11 mouse cellular contexts compared by ENCODE assay signal in genomic region chr11:24083076-24083405, GRCm38 (mm10). TPM values are rescaled to one million over a fixed set of nuclear protein-coding genes. Genes with fewer than 3 reads are reported as not detected.
DNase-seq lines count a peak whose midpoint lies in the region; ATAC-seq and TF ChIP-seq lines count a peak whose summit lies in the region.
"Had no signal": no experiment of that assay in that cellular context is flagged by ENCODE, and none has a peak within 500 bp of the region (broad histone marks: within the 10 kb centered on the region; RNA-seq: fewer than 3 reads in every experiment).

No protein-coding gene starts in this region.

- ATAC-seq in heart, embryonic 15.5 days (replicated peaks; ENCODE audit: insufficient number of reproducible peaks, insufficient read depth, low FRiP score, low read depth) = no peak
- ATAC-seq in embryonic facial prominence, embryonic 12.5 days (ENCODE audit: insufficient number of reproducible peaks, insufficient read depth, low FRiP score, low TSS enrichment) = no peak
- ATAC-seq in hindbrain, postnatal 0 days = no peak
- ATAC-seq in midbrain, embryonic 16.5 days = no peak

- no peak for DNase-seq in heart, postnatal 10 days
- no peak for DNase-seq in hindbrain, postnatal 0 days (ENCODE audit: low spot score)
- DNase-seq in ovary, postnatal 36 days (ENCODE audit: low spot score) = no peak
- no peak for DNase-seq in thymus, postnatal 0 days (ENCODE audit: low spot score)
- no peak for DNase-seq in lung, postnatal 14 days
- DNase-seq: cerebellum, adult 8-10 months; heart, adult 11 months had no signal

- H3K27me3 ChIP-seq in heart, embryonic 15.5 days = no peaks in the 10 kb centered on the region
- H3K27me3 ChIP-seq in embryonic facial prominence, embryonic 12.5 days = no peaks in the 10 kb centered on the region
- H3K27me3 ChIP-seq in hindbrain, postnatal 0 days (ENCODE audit: insufficient read depth, low read length) = no peaks in the 10 kb centered on the region
- H3K27me3 ChIP-seq in midbrain, embryonic 16.5 days (ENCODE audit: control insufficient read depth, insufficient read depth, low read depth, low read length) = no peaks in the 10 kb centered on the region

- no peak for TF ChIP-seq CTCF in hindbrain, postnatal 0 days (IDR thresholded peaks at IDR 0.05; ENCODE audit: low read depth)

- H3K4me1 ChIP-seq in heart, embryonic 15.5 days (replicated peaks) = peaks cover 36% of the 10 kb centered on the region
- H3K4me1 ChIP-seq in embryonic facial prominence, embryonic 12.5 days = peaks cover 27% of the 10 kb centered on the region
- 0 out of 2 replicates have a peak, but pooled peaks cover 7% of the 10 kb centered on the region for H3K4me1 ChIP-seq in hindbrain, postnatal 0 days (ENCODE audit: insufficient read depth, low read length)
- peaks cover 35% of the 10 kb centered on the region for H3K4me1 ChIP-seq in midbrain, embryonic 16.5 days (ENCODE audit: control insufficient read depth, insufficient read depth, low read length)

- intact Hi-C loops in heart, postnatal 10 days (cut with DNase I) = loop anchor here (10.0 kb wide), 1 partner anchor 322 kb away; no protein-coding TSS in a partner anchor

- H3K36me3 ChIP-seq in heart, embryonic 15.5 days = peaks cover 9% of the 10 kb centered on the region; the same call in 1 of the 2 replicates
- H3K36me3 ChIP-seq in embryonic facial prominence, embryonic 12.5 days = peaks cover 26% of the 10 kb centered on the region
- H3K36me3 ChIP-seq in hindbrain, postnatal 0 days (ENCODE audit: insufficient read depth, low read length) = no peaks in the 10 kb centered on the region
- H3K36me3 ChIP-seq in midbrain, embryonic 16.5 days (ENCODE audit: control insufficient read depth, insufficient read depth, low read length) = peaks cover 4% of the 10 kb centered on the region; the same call in 1 of the 2 replicates

- WGBS in heart, embryonic 15.5 days = 63% methylated on average over 1 of the region's 1 CpGs
- WGBS in embryonic facial prominence, embryonic 12.5 days = 18% methylated on average over 1 of the region's 1 CpGs
- WGBS in hindbrain, postnatal 0 days = 26% methylated on average over 1 of the region's 1 CpGs
- WGBS in midbrain, embryonic 16.5 days = 30% methylated on average over 1 of the region's 1 CpGs

- no peak overlapping the region for H3K27ac ChIP-seq in heart, embryonic 15.5 days
- 0 out of 2 replicates have a peak overlapping the region, but pooled peaks have one; percentile 50 for H3K27ac ChIP-seq in embryonic facial prominence, embryonic 12.5 days
- peak overlapping the region; percentile 75 for H3K27ac ChIP-seq in hindbrain, postnatal 0 days
- H3K27ac ChIP-seq in midbrain, embryonic 16.5 days (ENCODE audit: low read length) = peak overlapping the region; percentile 77

- H3K9ac ChIP-seq in heart, embryonic 15.5 days = no peak overlapping the region
- peak overlapping the region; percentile 47 for H3K9ac ChIP-seq in embryonic facial prominence, embryonic 12.5 days
- H3K9ac ChIP-seq in hindbrain, postnatal 0 days (replicated peaks; ENCODE audit: low read length) = peak overlapping the region; percentile 44
- H3K9ac ChIP-seq in midbrain, embryonic 16.5 days (ENCODE audit: low read depth, low read length) = peak overlapping the region; percentile 70

- H3K4me2 ChIP-seq in heart, embryonic 15.5 days = peak overlapping the region; percentile 45
- H3K4me2 ChIP-seq in embryonic facial prominence, embryonic 12.5 days (replicated peaks) = peak overlapping the region; percentile 88
- H3K4me2 ChIP-seq in hindbrain, postnatal 0 days (ENCODE audit: low read depth, low read length) = peak overlapping the region; percentile 100
- H3K4me2 ChIP-seq in midbrain, embryonic 16.5 days (ENCODE audit: low read length) = peak overlapping the region; percentile 99

- H3K9me3 ChIP-seq in heart, embryonic 15.5 days (replicated peaks) = no peaks in the 10 kb centered on the region
- H3K9me3 ChIP-seq in embryonic facial prominence, embryonic 12.5 days = no peaks in the 10 kb centered on the region
- H3K9me3 ChIP-seq in hindbrain, postnatal 0 days (ENCODE audit: low read length) = no peaks in the 10 kb centered on the region
- H3K9me3 ChIP-seq in midbrain, embryonic 16.5 days (replicated peaks; ENCODE audit: control insufficient read depth, low read length, poor library complexity, severe bottlenecking) = no peaks in the 10 kb centered on the region

- no peak overlapping the region; the same call in 1 of the 2 replicates for H3K4me3 ChIP-seq in heart, embryonic 15.5 days
- peak overlapping the region; percentile 19 for H3K4me3 ChIP-seq in embryonic facial prominence, embryonic 12.5 days
- peak overlapping the region; percentile 69; the same call in 1 of the 2 replicates for H3K4me3 ChIP-seq in hindbrain, postnatal 0 days (ENCODE audit: low read length)
- peak overlapping the region; percentile 29 for H3K4me3 ChIP-seq in midbrain, embryonic 16.5 days (ENCODE audit: low read depth, low read length)

RNA-seq across cellular contexts. Expression of gene Bcl11a, which starts 5.2 kb away (rescaled TPM):
- polyA plus RNA-seq in heart, embryonic 15.5 days (2015; fragmentation: Nextera tagmentation; extraction: Ambion mirVana) = 14.0 and 15.5 TPM in 2 replicates
- 1 to 10 TPM; 4.4 to 7.4 TPM for total RNA-seq in heart, postnatal 10 days (2021)
- 80.5 and 86.3 TPM in 2 replicates for polyA plus RNA-seq in embryonic facial prominence, embryonic 12.5 days (2016; fragmentation: Nextera tagmentation; extraction: Ambion mirVana)
- 32.2 and 32.3 TPM in 2 replicates for total RNA-seq in hindbrain, postnatal 0 days (2014; rRNA removed)
- 69.8 and 73.5 TPM in 2 replicates for polyA plus RNA-seq in hindbrain, postnatal 0 days (2015; fragmentation: Nextera tagmentation; extraction: Ambion mirVana)
- polyA plus RNA-seq in midbrain, embryonic 16.5 days (2015; fragmentation: Nextera tagmentation; extraction: Ambion mirVana) = 99.8 and 107 TPM in 2 replicates
- 7.4 and 8.0 TPM in 2 replicates for polyA plus RNA-seq in thymus, postnatal 0 days (2015; fragmentation: Nextera tagmentation; extraction: Ambion mirVana)

RNA-seq across cellular contexts. Expression of gene A830031A19Rik, which starts 8.2 kb away (rescaled TPM):
- polyA plus RNA-seq in heart, embryonic 15.5 days (2015; fragmentation: Nextera tagmentation; extraction: Ambion mirVana) = not detected in 2 replicates
- not detected for total RNA-seq in heart, postnatal 10 days (2021)
- not detected in 2 replicates for polyA plus RNA-seq in embryonic facial prominence, embryonic 12.5 days (2016; fragmentation: Nextera tagmentation; extraction: Ambion mirVana)
- total RNA-seq in hindbrain, postnatal 0 days (2014; rRNA removed) = not detected in 2 replicates
- polyA plus RNA-seq in hindbrain, postnatal 0 days (2015; fragmentation: Nextera tagmentation; extraction: Ambion mirVana) = not detected in 2 replicates
- polyA plus RNA-seq in midbrain, embryonic 16.5 days (2015; fragmentation: Nextera tagmentation; extraction: Ambion mirVana) = not detected in 2 replicates
- polyA plus RNA-seq in thymus, postnatal 0 days (2015; fragmentation: Nextera tagmentation; extraction: Ambion mirVana) = not detected in 2 replicates
- polyA plus RNA-seq: small intestine, adult 2 months had no signal

Comparison
In these comparisons a context has a peak if more than half of its experiments do, and no peak if none do; other contexts are left out.
1. H3K4me2 ChIP-seq: peak in every context shown above with its lines; median percentile 100 in hindbrain, postnatal 0 days; 99 in midbrain, embryonic 16.5 days; 88 in embryonic facial prominence, embryonic 12.5 days; 45 in heart, embryonic 15.5 days.